Mouse (Mus musculus) left cerebral cortex, postnatal 4 days (tissue): ENCODE measurements around the gene Nat8f5. TPM values are rescaled to one million over a fixed set of nuclear protein-coding genes. Genes with fewer than 3 reads are reported as not detected.
A peak's percentile ranks its signal among the peaks of the same experiment; 100 is the strongest.
"Not testable (repeated sequence)": the region's sequence is repeated elsewhere in the genome, so short reads cannot be mapped to it uniquely, and the experiment has no call there.

ENCODE experiments used
- DNase-seq: peaks from one replicate; pipeline ENCODE4 v3.0.0-alpha.2; 2022
- intact Hi-C: fragments of 180-260 bp; cut with DNase I; formaldehyde crosslinking; loops from one replicate; pipeline ENCODE4 v1.15.1; 2025
- total RNA-seq, 2 experiments: library from RNA; stranded (reverse); gene quantifications; 2 replicates each; pipeline ENCODE4 v1.2.3; 2021

Gene Nat8f5
- under 1 TPM; 0.40 to 0.60 TPM for total RNA-seq

DNA sequence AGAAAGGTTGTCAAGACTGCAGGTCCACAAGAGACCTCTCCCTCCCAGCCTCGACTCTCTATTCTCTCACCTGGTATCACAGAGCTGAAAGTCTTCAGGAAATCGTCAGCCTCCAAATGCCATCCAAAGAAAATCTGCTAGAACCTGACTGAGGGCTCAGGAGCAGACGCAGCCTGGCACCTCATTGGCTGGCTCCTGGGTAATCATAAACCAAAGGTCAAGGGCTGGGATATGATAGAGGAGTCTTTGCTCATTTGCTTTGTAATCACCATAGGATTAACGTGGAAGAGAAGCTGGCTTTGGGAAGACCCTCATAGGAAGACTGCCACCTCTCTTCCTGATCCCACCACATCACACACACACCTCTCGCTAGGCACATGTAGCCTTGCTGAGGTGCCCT lies at the start of gene Nat8f5, which contains the start of gene Nat8f6:
Gene Nat8f5, minus strand, starts transcription at position 136 of the 400 bp plus-strand sequence.
Gene Nat8f6, minus strand, starts transcription at position 118 of the 400 bp plus-strand sequence.
- intact Hi-C loops: no loop called here
- DNase-seq: no peak

DNA sequence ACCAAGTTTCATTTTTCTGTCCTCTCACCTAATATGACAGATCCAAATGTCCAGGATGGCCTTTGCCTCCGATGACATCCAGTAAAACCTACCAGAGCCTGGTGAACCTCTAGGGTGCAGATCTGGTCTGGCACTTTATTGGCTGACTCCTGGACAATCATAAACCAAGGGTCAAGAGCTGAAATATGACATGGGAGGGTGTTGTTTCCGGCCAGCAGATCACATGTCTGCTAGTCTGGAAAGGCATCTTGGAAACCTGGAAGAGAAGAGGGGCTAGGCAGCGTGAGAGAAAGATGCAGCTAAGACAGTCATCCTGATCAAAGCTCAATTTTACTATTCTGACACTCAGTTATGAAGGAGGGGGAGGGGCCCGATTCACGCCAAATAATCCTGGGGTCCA lies 48.2 kb upstream of the Nat8f5 start, which contains the start of gene Nat8f2:
Gene Nat8f2, minus strand, starts transcription at position 153 of the 400 bp plus-strand sequence.
- intact Hi-C loops, DNase-seq: not testable (repeated sequence)

DNA sequence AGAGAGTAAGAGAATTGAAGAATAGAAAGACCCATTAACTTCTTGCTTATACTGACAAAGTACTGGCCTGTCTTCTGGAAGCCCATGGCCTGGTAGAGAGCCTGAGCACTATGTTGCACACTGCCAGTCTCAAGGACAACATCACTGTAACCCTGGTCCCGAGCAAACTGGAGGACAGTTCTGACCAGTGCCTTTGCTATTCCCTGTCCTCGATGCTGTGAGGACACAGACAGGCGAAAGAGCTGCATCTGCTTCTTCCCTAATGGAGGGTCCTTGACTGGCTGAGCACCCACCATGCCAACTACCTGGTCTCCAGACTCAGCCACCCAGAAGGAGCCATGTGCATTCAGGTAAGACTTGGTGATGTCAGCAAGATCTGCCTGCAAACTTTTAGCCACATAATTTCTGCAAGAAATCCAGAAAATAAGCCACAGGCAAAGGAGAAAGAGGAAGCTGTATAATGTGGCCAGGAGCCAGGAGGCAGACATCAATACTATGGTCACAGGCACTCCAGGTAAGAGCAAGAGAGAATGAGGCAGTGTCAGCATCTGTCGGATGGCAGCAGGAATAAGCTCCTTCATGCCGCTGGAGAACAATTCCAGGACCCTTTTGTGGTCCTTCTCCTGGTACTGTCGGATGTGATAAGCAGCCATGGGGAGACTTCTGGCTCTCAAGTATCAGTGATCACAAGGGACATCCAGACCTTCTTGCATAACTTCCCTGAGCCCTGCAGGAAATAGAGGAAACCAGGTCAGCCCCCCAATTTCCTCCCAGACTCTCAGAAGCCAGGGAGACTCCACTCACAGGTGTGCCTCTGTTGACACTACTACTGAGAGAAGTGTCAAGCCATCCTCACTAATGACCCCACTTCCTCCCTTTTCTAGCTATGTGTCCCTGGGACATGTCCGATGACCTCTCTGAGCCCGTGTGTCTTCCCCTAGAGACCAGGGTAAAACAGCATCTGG lies 47.2 kb upstream of the Nat8f5 start:
- intact Hi-C loops: no loop called here
- no peak for DNase-seq

DNA sequence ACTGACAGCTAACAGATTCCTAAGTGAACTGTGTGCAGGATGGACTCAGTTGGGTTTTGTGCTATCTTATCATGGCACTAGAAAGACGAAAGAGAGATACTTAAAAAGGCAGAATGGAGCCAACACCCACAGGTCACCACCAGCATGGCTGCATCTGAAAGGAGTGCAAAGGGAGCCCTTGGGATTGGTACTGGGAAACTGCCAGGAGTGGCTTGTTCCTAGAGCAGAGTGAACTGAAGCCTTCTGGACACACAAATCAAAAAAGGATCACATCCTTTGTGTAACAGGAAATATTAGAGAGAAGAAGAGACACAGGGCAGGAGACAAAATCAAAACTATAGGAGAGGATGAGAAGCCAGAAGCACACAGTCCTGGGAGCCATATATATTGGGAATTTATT lies 46.2 kb upstream of the Nat8f5 start:
- intact Hi-C loops, DNase-seq: not testable (repeated sequence)

DNA sequence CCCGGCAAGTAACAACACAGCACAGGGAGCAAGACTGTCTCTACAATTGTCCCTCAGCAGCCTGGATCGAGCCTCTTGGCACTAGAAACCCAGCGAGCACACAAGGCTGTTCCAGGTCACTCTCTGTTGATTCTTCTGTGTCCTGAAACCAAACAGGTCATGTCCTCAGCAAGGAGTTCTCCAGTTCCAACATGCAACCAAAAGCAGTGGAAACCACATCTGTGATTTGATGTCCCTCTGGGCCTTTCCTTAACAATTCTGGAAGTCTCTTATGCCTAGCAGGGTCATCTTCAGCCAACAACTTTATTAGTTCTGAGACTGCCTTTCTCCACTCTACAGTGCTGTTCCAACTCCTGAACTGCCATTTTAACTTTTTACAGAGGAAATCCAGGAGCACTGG lies 45.4 kb upstream of the Nat8f5 start:
- intact Hi-C loops, DNase-seq: not testable (repeated sequence)

DNA sequence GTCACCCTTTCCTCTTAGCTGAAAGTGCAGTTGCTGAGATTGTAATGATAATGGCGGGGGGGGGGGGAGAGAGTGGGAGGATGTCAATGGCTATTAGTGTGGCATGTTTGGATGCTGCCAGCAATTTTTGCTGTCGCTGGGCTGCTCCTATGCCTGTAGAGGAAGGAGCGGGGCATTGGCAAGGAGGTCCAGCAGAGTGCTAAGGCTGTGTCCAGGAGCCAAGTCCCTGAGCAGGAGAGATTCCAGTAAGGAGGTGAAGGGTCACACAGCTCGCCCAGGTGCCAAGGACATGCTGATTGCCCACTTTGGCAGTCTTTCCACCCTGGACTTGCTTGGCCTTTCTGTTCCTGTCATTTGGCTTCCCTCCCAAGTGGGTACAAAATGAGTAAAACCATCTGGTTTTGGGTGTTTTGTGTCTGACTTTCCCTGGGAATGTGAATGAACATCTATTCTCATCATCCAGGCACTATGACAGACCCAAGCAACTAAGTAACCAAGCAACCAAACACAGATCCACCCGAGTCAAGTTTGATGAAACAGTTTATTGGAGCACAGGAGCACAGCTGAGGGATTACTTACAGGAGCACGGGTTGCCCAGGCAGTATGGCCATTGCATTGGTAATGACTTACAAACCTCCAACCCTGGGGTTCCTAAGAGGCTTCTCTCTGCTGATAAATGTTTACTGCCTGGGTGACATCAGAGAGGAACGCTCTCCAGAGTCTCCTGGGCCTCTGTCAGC lies 44.3 kb upstream of the Nat8f5 start:
- DNase-seq: peak; percentile 37
- intact Hi-C loops: not testable (repeated sequence)

DNA sequence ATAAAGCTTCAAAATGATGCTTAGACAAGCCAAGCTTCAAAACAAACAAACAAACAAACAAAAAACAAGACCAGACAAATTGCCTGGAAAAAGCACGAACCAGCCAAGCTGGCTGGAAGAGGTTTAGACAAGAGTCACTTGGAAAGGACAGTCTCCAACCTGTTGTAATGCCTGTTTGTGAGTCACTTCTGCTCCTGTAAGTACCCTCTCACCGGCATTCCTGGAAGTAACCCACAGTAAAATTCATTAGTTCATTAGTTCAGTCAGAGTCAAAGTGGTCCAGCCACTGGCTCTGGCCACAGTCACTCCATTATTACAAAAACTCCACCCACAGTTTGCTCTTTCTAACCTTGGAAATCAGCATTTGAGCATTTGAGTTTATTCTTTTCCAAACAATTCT lies 43.1 kb upstream of the Nat8f5 start:
- DNase-seq: no peak
- intact Hi-C loops: no loop called here

DNA sequence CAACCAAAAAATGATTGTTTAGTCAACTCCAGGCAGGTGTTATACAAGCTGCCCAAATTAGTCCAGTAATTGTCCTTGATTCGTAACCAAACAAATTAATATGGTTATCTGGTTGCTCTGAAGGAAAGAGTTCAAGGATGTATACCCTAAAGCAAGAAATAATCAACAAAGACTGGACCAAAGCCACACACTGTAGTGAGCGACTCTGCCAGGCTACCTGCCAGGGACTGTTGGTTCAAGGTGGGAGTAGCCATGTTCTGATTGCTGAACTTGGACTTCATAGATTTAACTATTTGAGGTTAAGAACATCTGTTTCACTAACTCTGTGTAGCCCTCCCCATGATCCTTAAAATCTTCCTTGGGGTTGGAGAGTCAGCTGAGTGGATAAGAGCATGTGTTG lies 42.4 kb upstream of the Nat8f5 start:
- DNase-seq: no peak
- intact Hi-C loops: no loop called here

DNA sequence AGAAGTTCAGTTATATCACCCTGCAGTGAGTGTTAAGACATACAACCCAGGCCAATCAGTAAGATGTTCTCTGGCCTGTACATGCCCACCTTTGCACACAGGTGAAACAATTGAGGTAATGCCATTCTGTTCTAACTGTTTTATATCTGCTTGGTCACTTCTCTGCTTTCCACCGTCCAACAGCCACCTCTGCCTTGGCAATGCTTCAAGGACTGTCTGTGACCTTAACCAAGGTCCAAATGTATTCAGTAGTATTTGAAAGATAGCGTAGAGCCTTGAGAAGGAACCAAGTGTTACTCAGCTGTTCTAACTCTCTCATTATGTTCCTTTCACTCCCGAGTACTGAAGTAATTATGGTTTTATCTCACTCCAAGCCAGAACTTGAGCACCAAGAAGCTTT lies 41.8 kb upstream of the Nat8f5 start:
- intact Hi-C loops: no loop called here
- DNase-seq: no peak

DNA sequence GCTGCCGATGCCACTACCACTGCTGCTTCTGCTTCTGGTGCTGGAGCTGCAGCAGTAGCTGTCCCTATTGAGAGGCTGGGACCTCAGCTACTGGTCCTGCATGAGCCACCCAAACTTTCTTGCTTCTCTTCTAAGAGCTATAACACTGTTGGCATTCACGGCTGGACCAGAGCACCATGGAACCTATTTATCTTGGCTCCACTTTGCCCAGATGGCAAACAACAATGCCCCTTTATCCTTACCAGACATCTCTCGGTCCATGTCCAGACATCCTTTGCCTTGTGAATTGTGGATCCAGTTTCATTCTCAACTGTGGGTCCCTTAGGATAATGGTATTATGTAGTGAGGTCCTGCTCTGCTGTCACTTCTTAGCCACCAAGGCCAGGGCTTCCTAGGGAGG lies 40.5 kb upstream of the Nat8f5 start:
- DNase-seq: no peak
- intact Hi-C loops: no loop called here

DNA sequence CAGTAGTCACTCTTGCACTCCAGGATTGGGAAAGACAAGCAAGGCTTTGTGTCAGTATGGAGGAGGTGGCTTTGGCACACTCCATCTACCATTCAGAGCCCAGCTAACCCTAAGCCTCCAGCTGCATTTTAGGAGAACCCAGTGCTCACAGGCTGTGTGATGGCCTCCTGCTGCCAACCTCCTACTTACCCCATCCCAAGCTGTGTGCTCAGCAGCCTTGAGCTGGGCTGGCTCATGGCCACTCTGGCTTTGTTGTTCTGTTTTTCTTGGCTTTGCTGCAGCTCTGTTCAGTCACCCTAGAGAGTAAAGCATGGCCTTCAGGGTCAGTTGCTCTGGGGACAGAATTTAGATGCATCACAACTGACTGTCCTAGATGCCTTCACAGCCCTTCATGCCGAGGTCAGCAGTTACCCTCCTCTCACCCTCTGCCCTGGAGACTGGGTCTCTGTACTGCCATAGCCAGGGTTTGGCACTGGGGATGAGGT lies 35.5 kb upstream of the Nat8f5 start:
- intact Hi-C loops: no loop called here
- peak; percentile 50 for DNase-seq

DNA sequence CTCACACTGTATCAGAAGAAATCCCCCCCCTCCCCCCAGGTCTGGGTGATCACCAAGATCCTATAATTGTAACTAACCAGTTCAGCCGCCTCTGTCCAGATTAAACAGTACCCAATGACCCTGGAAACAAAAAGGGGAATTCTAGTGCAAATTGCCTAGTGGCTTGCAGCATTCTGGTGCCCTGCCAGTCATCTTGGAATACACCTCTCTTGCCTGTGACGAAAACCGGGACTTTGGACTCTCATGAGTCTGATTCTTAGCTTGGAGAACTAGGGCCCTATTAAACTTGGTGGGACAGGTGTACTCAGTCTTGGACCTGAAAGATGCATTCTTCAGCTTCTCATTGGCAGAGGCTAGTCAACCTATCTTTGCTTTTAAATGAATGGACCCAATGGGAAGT lies 32.7 kb upstream of the Nat8f5 start:
- intact Hi-C loops: no loop called here
- DNase-seq: no peak

DNA sequence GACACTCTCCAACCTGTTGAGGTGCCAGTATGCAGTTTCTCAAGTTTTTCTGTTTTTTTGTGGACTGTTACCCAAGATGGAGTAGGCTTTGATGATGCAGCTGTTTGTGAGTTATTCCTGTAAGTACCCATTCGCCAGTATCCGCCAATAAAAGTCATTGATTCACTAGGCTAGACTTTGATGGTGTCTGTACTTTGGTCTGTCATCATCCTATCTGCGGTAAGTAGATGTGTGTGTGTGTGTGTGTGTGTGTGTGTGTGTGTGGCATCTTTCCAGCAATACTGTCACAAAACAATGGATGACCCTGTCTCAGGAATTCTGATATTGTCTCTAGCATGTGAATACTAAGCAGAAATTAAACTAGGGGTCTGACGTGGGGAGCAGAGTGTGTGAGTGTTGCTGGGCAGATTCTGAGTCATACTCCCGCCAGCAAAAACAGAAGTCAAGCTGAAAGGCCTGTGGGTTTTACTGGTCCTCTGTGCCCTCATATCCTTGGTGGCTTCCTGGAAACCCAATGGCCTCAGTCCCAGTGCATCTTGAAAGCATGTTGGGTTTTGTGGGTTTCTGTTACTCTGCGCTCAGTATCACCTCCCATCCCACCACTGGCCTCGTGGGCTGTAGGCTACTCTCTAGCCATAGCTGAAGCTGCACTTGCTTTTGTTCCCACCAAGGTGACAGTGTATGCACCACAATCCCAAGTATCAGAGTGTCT lies 30.4 kb upstream of the Nat8f5 start:
- intact Hi-C loops: no loop called here
- DNase-seq: no peak

DNA sequence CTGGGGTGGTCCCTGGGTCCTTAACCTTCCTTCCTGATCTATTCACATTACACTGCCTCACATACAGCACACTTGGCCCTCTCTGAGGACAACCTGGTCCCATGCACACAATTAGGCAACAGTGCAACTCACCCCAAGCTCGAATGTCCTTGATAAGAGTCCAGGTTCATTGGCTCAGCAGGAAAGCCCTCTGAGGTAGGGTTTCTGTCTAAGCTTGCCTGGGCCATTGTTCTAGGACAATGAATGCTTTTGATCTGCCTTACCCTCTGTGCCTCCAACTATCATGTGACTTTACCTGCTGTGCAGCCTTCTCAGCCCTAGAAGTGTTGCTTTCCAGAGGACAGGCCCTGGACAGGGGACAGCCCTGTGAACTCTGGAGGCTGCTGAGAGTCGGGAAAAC lies 28.5 kb upstream of the Nat8f5 start:
- intact Hi-C loops: no loop called here
- no peak for DNase-seq

DNA sequence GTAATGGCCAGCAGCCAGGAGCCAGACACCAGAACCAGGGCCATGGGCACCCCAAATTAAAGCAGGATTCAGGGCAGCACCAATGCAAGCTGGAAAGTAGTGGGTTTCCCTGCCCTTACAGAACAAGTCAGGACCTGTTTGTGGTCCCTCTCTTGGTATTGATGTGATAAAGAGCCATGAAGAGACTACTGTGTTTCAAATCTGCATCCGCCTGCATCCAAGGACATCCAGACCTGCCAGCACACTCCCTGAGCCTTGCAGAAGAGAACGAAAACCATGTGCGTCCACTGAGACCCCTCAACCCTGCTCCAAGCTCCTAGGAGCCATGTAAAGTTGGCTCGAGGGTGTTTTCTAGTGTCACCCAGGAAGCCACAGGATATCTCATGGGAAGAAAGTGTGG lies 27.4 kb upstream of the Nat8f5 start:
- DNase-seq: no peak
- intact Hi-C loops: no loop called here

DNA sequence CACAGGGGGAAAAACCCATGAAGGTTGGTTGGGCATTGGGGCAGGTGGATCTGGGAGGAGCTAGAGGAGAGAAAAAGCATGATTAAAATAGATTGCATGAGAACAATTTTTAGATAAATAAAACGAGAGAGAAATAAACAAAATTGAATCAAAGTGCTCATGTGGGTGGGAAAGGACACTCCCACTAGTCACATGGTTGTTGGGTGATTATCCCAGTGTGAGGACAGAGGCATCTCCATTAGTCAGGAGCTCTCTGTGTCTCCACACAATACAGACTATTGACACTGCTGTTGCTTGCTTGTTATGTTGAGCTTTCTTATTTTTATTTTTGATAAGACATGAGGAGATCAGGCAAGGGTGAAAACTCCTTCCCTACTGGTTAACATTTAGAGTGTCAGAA lies 26.1 kb upstream of the Nat8f5 start:
- intact Hi-C loops: no loop called here
- no peak for DNase-seq

DNA sequence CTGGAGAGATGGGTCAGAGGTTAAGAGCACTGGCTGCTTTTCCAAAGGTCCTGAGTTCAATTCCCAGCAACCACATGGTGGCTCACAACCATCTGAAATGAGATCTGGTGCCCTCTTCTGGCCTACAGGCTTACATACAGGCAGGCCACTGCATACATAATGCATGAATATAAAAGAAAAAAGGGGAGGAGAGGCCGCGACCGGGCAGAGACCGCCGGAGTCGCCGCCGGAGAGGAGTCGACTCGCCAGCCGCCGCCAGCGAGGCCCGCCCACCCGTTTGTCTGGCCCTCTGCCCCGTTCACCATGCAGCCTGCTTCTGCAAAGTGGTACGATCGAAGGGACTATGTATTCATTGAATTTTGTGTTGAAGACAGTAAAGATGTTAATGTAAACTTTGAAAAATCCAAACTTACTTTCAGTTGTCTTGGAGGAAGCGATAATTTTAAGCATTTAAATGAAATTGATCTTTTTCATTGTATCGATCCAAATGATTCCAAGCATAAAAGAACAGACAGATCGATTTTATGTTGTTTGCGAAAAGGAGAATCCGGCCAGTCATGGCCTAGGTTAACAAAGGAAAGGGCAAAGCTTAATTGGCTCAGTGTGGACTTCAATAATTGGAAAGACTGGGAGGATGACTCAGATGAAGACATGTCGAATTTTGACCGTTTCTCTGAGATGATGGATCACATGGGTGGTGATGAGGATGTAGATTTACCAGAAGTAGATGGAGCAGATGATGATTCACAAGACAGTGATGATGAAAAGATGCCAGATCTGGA lies 23.1 kb upstream of the Nat8f5 start:
- DNase-seq, intact Hi-C loops: not testable (repeated sequence)

DNA sequence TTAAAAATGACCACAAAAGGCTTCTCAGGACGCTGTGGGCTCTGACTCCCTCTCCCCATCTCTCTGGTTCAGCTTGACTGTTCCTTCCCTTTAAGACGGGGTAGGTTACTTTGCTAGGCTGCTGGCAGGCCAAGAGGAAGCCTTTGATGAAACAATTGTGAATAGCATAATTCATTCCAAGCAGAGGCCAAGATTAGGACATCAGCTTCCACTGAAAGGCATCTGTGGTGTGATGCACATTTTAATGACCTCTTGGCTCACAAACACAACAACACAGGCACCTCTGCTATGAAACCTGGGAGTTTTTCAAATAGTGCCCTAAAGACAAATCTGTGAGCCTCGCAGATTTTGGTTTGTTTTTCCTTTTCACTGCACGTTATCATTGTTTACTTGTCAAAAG lies 19.2 kb upstream of the Nat8f5 start:
- intact Hi-C loops: loop anchor here (10.0 kb wide), 1 partner anchor 55 kb away; no protein-coding TSS in a partner anchor
- DNase-seq: no peak

DNA sequence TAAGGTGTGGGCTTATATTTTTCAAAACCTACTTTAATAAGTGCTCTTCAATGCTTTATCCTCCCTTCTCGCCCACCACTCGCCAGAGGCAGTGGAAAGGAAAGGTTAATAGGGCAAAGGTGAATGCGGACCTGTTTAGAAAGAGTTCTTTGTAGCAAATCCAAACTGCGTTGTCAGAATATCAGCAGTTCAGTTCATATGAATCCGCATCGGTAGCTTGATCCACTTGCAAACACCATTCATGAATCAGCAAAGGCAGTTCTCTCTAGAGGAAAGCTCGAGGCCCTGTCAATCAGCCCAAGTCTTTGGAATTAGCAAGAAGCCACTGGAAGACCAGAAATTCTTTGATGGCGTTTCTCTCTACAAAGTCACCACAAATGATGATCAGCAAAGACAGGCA lies 17.9 kb upstream of the Nat8f5 start:
- intact Hi-C loops: loop anchor here (10.0 kb wide), 1 partner anchor 56 kb away; no protein-coding TSS in a partner anchor
- no peak for DNase-seq

DNA sequence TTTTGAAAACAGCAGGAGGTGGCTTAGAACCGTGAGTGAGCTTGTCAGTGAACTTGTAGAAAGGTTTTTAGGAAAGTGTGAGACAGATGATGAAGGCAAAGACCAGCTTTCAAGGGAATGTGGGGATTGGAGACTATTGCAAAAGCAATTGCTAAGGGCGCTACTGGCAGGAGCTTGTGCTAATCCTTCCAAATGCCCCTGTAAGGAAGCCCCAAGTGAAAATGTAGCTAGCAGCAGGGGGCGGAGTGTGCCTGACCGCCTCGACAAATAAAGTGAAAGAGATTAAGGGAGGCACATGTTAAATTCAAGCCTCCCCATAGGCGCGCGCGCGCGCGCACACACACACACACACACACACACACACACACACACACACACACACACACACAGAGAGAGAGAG lies 16.5 kb upstream of the Nat8f5 start:
- DNase-seq: peak; percentile 55
- intact Hi-C loops: loop anchor here (10.0 kb wide), 1 partner anchor 57 kb away; no protein-coding TSS in a partner anchor
